Mouse (Mus musculus): ENCODE data around the gene Olfr794. TPM values are rescaled to one million over a fixed set of nuclear protein-coding genes. Genes with fewer than 3 reads are reported as not detected.

Gene Olfr794
- total RNA-seq (2023): not detected in 2 replicates

GRCm38 (mm10) chr10:129567355-129567754, at the start of gene Olfr794:
Gene Olfr794, plus strand, starts transcription at chr10:129567655.

DNA sequence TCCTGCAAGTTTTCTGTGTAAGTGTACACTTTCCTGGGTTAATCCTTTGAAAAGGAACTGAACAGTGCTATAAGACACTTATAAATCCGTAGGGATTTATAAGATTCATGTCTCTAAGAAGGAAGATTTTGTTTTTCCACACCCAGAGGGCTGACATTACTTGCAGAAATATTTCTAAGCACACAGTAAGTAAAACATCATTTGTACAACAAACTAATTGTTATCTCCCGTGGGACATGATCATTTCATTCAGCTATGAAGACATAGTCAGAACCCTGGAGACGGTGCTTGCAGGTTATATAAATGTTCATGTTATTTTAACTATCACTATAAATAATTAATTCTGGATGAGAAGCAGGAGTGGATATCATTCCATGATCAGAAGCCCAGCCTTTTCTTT, 46.0 kb upstream of the Olfr794 start, which contains the start of gene Olfr791:
TSS of gene Olfr791 (plus strand) at position 301 of the 400 bp plus-strand sequence.

GRCm38 (mm10) chr10:129538862-129539261, 28.6 kb upstream of the Olfr794 start, which contains the start of gene Olfr792:
Gene Olfr792, plus strand, starts transcription at chr10:129539162.

GRCm38 (mm10) chr10:129612470-129612869, 45.0 kb downstream of the Olfr794 start, which contains the start of gene Olfr796:
Gene Olfr796, minus strand, starts transcription at chr10:129612570.

Other genes starting within 250 kb of the Olfr794 start
- not detected in 2 replicates for gene Olfr780, start 249.5 kb upstream of the Olfr794 start, total RNA-seq (2023)
- gene Olfr781, start 238.8 kb upstream of the Olfr794 start, total RNA-seq (2023): not detected in 2 replicates
- gene Olfr782, start 218.8 kb upstream of the Olfr794 start, total RNA-seq (2023): not detected in 2 replicates
- gene Olfr784, start 183.6 kb upstream of the Olfr794 start, total RNA-seq (2023): 0.28 TPM in 1 of 2 replicates, not detected in the other
- not detected in 2 replicates for gene Olfr785, start 162.2 kb upstream of the Olfr794 start, total RNA-seq (2023)
- gene Olfr786, start 140.3 kb upstream of the Olfr794 start, total RNA-seq (2023): not detected in 2 replicates
- gene Olfr787, start 105.8 kb upstream of the Olfr794 start, total RNA-seq (2023): not detected in 2 replicates
- gene Olfr788, start 96.7 kb upstream of the Olfr794 start, total RNA-seq (2023): not detected in 2 replicates
- 0.09 TPM in 1 of 2 replicates, not detected in the other for gene Olfr789, start 82.9 kb upstream of the Olfr794 start, total RNA-seq (2023)
- gene Olfr790, start 69.2 kb upstream of the Olfr794 start, total RNA-seq (2023): not detected in 2 replicates
- gene Olfr791, start 45.9 kb upstream of the Olfr794 start, total RNA-seq (2023): not detected in 2 replicates
- gene Olfr792, start 28.5 kb upstream of the Olfr794 start, total RNA-seq (2023): not detected in 2 replicates
- not detected in 2 replicates for gene Olfr796, start 44.9 kb downstream of the Olfr794 start, total RNA-seq (2023)
- gene Olfr798, start 60.3 kb downstream of the Olfr794 start, total RNA-seq (2023): not detected in 2 replicates
- not detected in 2 replicates for gene Olfr799, start 69.8 kb downstream of the Olfr794 start, total RNA-seq (2023)
- not detected in 2 replicates for gene Olfr800, start 90.0 kb downstream of the Olfr794 start, total RNA-seq (2023)
- not detected in 2 replicates for gene Olfr801, start 106.2 kb downstream of the Olfr794 start, total RNA-seq (2023)
- gene Olfr802, start 120.5 kb downstream of the Olfr794 start, total RNA-seq (2023): not detected in 2 replicates
- gene Olfr803, start 126.6 kb downstream of the Olfr794 start, total RNA-seq (2023): not detected in 2 replicates
- gene Olfr804, start 135.6 kb downstream of the Olfr794 start, total RNA-seq (2023): not detected in 2 replicates
- gene Olfr805, start 161.7 kb downstream of the Olfr794 start, total RNA-seq (2023): not detected in 2 replicates
- gene Olfr806, start 174.3 kb downstream of the Olfr794 start, total RNA-seq (2023): not detected in 2 replicates
- gene Olfr807, start 190.1 kb downstream of the Olfr794 start, total RNA-seq (2023): not detected in 2 replicates
- gene Olfr808, start 197.8 kb downstream of the Olfr794 start, total RNA-seq (2023): not detected in 2 replicates
- gene Olfr809, start 207.0 kb downstream of the Olfr794 start, total RNA-seq (2023): not detected in 2 replicates
- not detected in 2 replicates for gene Olfr810, start 227.3 kb downstream of the Olfr794 start, total RNA-seq (2023)
- gene Olfr811, start 236.7 kb downstream of the Olfr794 start, total RNA-seq (2023): not detected in 2 replicates